Mouse (Mus musculus): Measurements from ENCODE around the gene Slc25a3.

The Slc25a3 gene

DNA sequence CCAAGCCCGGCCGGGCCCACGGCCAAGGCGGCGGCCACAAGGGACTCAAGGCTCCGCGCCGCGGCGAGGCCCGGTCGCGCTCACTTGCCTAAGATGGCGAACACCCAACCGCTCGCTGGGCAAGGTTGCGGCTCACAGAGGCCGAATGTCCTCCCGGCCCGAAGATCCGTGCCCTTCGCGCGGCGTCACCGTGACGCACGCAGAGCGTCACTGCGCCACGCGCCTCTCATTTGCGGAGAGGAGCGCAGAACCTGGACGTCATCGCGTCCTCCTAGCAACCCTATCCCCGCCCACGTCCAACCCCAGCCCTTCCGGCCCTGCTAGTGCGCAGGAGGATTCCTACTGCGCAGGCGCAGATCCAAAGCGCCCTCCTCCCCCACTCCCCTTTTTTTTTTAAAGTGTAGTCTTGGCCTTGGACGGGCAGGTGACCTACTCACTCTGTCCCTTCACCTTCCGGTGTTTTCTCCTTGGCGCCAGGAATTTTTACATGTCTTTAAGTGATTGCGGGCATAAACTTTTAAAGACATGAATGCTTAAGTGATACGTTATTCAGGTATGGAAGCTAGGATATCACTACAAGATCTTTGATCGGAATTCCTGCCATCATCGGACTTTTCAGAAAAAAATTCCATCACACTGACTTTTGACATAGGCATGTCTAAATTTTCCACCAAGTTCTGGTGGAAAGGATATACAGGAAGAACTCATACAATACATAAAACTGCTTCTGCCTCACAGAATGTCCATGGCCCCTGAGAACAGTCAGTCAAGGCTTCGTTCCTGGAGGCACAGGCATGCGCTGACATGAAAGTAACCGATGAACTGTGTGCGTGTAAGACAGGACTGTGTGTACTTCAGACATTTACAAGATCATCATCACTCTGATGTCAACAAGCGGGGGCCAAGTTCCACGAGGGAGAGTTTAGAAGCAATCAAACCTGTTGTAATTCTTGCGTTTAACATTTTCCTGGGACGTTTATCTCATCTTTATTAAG is at the start of gene Slc25a3:
TSS of gene Slc25a3 (minus strand) at position 232 of the 995 bp plus-strand sequence.
- in situ Hi-C loops (cut with MboI; ENCODE audit: low sequenced_read_pairs), result no loop called here

DNA sequence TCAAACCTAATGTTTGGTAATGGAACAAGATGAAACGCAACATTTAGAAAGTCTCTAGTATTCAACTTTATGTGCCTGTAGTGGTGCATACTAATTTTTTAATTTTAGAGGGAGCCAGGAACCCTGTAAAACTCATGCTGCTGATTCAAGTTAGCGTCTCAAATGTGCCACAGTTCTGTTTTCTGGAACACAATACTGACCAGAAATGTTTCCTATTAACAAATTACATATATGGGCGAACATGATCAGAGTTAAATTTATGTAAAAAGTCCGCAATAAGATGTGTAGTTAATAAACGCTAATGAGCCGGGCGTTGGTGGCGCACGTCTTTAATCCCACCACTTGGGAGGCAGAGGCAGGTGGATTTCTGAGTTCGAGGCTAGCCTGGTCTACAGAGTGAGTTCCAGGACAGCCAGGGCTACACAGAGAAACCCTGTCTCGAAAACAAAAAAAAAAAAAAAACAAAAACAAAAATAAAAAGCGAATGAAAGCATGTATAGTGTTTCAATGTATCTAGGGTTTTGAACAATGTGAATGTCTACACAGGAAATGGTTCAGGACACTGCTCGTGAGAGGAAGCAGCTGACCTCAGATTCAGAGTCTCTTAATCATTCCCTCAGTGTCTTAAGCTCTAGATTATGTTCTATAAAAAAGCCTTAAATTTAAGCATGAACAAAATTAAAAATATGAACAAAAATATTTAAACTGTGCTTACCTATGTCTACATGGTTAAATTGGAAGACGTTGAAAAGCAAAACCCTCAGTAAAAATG is 48.7 kb upstream of the Slc25a3 start:
- in situ Hi-C loops (cut with MboI; ENCODE audit: low sequenced_read_pairs), result no loop called here

DNA sequence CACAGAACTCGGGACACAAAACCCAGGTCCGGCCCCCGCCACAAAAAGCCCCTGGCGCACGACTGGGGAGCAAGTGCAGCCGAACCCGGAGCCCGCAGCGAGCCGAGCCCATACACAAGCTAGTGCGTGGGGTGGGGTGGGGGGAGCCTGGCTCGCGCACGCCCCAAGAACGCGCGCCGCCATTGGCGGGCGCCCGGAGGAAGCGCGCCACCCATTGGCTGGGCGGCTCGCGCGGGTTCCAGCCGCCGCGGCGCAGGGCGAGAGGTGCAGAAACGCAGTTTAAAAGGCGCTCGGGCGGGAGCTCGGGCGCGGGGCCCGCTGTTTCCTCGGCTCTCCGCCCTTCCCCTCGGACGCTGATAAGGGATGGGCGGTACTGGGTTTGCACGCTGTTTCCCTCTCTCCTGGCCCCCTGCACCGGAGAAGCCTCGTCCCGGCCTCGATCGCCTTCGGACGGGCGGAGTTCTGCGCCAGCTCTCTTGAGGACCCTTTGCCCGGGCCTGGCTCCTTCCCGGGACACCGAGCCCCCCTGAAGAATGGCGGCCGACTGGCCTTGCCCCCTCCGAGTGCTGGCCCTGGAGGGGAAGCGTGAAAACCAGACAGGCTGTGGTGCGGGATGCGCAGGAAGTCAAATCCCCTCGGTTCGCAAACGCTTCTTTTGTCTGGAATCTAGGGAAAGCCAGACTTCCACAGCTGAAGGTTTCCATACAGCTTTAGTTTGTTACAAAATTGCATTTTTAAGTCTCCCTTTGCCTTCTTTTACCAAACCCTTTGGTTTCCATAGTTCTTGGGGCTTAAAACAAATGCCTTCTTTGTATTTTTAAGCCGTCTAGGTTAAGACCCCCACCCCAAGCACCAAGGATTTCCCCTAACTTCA is 47.8 kb upstream of the Slc25a3 start:
- in situ Hi-C loops (cut with MboI; ENCODE audit: low sequenced_read_pairs), result no loop called here

DNA sequence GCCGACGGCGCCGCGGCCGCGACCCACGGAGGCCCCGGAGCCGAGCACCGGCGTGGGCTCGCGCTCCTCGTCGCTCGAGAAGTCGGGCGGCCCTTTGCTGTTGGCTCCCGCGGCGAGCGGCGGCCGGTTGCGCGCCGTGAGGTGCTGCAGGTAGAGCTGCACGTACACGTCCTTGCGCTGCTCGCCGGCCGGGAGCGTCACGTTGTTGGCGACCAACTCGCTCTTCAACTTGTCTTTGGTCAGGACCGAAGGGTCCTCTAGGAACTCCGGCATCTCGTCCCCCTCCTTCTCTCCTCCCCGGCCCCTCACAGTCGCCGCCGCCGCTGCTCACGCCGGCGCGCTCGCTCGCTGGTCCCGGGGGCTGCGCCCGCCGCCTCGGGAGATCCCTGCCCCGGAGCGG is 47.2 kb upstream of the Slc25a3 start:
- in situ Hi-C loops (cut with MboI; ENCODE audit: low sequenced_read_pairs), result no loop called here

DNA sequence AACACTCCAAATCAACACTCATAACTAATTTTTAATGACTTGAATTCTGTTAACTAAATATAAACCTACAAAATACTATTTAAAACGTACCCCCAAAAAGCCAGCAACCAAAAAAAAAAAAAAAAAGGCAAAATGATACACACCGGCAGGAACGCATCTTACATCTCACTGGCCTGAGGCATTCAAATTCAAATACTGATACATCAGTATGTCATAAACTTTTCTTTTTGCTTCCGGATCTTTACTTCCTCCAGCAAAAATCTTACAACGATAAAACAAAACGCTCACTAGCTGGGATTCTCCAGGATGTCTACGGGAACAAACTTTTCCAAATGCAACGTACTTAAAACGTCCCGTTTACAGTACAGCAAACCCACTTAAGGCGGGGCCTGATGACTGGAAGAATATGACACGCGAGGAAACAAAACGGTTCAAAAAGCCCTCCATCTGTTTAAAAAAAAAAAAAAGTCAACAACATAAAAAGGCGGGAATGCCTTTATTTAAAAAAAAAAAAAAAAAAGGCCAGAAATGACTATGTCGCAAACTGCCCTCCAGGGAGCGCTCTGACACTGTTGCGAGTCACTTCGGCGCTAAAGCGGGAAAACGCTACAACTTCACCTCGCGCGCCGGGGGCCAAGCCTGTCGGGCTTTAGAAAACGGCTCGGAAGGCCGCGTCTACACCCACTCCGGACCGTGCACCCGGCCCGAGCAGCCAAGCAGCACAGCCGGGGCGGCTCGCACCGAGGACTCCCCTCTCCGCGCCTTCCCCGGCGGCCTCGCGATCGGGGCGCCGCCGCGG is 46.5 kb upstream of the Slc25a3 start:
- in situ Hi-C loops (cut with MboI; ENCODE audit: low sequenced_read_pairs), result no loop called here

DNA sequence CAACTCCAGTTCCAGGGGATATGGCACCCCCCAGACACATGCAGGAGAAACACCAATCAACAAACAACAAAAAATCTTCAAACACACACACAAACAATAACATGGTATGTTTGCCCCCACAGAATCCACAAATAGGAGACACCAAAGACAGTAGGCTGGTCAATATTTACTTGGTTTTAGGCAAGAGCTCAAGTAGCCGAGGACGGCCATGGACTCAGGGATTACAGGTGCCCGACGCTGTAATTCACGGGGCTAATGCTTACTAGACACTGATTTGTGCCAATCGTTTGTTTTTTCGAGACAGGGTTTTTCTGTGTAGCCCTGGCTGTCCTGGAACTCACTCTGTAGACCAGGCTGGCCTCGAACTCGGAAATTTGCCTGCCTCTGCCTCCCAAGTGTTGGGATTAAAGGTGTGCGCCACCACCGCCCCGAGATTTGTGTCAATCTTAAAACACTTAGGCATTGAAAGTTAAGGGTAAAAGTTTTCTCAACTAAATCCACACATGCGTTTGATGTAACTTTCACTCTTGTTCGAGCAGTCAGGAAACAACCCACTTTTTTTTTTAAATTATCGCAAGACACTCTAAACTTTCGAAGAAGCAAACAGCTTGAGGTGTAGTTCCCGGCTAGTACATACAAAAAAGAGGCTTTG is 45.7 kb upstream of the Slc25a3 start:
- in situ Hi-C loops (cut with MboI; ENCODE audit: low sequenced_read_pairs), result no loop called here

DNA sequence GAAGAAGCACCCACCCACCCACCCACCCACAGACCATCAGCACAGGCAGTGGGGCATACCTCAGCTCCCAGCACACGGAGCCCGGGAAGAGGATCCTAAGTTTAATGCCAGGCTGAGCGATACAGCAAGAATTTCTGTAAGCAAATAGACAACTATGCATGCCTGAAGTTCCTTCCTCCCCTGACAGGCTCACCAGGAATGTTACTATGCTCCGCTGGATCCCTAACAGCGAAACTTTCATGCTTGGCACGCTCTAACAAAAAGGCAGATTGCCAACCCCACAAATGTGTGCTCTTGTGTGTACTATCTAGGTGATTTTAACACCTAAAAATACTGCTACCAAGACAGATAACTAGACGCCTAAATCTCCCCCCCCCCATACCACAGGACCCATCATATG is 43.5 kb upstream of the Slc25a3 start:
- in situ Hi-C loops (cut with MboI; ENCODE audit: low sequenced_read_pairs), result no loop called here

DNA sequence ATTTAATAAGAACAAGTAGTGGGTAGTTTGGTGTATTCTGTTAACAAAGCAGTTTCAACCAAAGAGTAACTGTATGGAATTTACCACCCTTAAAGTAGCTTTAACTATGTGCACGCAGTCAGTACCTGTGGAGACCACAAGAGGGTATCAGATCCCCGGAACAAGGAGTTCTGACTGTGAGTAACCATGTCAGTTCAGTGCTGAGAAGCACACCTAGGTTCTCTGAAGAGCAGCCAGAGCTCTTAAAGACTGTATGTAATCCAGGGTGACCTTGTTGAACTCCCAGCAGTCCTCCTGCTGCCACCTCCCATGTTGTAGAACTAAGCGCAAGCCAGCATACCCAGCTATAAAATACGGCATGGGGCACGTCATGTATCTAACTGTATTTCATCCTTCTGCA is 43.0 kb upstream of the Slc25a3 start:
- in situ Hi-C loops (cut with MboI; ENCODE audit: low sequenced_read_pairs), result no loop called here

DNA sequence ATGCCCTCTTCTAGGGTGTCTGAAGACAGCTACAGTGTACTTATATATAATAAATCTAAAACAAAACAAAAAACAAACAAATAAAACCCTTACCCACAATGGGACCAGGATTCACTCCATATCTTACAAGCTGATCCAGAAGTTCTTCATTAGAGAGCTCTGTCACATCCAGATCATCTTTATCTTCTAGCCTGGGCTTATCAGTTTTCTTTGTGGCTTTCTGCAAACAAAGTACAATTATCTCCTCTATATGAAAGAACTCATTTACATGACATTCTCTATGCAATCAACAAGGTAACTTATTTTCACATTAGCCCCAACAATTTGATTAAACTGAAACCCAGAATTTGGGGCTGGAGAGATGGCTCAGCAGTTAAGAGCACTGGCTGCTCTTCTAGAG is 42.0 kb upstream of the Slc25a3 start:
- in situ Hi-C loops (cut with MboI; ENCODE audit: low sequenced_read_pairs), result no loop called here

DNA sequence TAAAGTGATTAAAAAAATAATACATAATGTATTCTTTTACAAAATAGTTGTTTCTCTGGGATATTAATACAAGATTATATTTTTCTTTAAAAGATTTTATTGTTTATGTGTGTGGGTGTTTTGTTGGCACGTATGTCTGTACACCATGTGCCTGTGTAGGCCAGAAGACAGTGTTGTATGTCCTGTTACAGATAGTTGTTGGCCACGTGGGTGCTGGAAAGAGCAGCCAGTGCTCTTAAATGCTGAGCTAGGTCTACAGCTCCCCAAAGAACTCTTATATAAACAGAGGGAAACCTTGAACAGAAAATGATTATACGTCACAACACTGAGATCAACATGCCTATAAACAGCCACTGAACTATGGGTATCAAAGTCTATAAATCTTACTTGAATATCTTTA is 40.6 kb upstream of the Slc25a3 start:
- in situ Hi-C loops (cut with MboI; ENCODE audit: low sequenced_read_pairs), result no loop called here

DNA sequence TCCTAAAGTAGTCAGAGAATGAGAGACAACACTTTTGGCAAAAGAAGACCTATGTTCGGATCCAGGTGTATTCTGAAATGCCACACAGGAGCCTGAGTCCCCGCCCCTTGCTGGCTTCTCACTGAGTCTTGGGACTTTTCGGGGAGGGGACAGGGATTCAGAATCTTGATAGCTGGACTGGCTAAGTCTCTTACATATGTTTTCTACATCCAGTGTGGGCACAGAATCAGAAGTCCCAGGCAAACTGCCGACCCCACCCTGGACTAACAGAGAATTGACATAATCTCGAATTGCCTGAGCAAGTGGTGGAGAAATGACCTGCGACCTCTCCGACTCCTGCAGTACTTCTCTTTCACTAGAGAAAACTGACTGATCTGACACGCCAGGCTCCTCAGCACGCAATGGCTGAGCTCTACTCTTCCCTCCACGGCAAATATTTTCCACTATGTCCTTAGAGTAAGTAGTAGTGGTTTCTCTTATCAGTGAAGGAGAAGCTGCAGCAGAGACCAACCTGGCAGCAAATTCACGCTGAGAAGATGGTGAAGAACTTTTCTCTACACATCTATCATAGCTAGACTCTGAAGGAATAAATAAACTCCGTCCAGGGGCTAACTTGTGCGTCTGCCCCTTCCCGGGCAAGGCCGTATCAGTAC is 38.8 kb upstream of the Slc25a3 start:
- in situ Hi-C loops (cut with MboI; ENCODE audit: low sequenced_read_pairs), result no loop called here

DNA sequence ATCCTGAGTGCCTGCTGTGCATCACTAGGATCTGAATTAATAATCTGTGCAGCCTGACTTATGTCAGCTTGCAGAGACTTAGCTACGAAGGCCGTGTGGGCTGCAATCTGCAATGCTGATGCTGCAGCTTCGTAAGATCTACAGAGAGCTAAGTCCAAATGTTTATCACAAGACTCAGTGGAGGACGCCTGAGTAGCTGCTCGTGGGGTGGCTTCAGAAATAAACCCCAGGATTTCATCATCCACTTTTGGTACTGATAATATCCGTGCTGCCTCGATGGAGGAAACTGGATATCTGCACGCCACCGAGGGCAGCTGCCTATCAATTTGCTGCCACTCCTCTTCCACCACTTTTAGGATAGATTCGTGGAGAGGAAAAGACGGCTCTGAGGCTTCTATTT is 38.2 kb upstream of the Slc25a3 start:
- in situ Hi-C loops (cut with MboI; ENCODE audit: low sequenced_read_pairs), result no loop called here

DNA sequence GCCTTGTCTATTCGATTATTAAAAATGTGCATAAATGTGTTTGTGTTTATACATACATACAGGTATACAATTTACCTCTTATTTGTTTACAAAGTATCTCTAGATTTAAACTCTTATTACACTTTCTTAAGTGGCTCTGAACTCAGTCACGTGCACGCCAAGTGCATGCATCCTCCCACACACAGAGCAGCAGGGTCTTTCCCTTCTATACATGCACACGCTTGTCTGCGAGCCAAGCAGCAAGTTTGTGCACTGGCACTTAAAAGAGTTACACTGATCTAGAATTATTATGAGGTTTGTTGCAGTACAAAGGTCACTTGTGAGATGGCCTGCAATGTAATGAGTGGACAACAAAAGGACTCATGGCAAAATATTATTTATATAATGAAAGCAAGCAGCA is 37.1 kb upstream of the Slc25a3 start:
- in situ Hi-C loops (cut with MboI; ENCODE audit: low sequenced_read_pairs), result no loop called here

DNA sequence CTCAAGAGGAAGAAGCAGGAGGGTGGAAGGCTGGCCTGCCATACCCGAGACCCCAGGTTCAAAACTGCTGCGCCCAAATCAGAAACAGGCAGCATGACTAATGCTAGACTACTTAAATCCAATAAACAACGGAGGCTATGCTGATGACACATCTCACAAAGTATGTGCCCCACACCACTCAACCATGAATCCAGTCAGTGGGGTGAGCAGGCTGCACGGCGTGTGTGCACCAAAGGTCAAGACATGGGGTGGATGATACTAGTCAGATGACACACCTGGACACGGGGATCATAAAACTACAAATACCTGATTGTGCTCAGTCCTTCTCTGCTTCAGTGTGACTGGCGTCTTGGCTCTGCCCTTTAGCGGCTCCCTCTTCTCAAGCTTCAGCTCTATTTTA is 34.6 kb upstream of the Slc25a3 start:
- in situ Hi-C loops (cut with MboI; ENCODE audit: low sequenced_read_pairs), result no loop called here

DNA sequence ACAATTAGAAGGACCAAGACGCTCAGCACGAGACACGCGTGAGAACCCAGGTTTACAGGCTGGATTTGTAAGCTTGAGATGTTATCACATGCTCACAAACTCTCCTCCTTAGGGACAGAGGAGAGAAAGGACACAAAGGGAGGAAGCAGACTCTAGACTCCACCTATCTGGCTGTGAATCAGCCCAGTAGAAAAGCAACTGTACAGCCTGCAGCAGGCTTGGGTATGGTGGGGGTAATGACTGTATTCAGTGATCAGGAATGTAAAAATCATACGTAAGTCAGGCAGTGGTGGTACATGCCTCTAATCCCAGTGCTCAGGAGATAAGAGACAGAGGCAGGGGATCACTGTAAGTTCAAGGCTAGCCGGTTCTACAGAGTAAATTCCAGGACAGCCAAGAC is 32.5 kb upstream of the Slc25a3 start:
- in situ Hi-C loops (cut with MboI; ENCODE audit: low sequenced_read_pairs), result no loop called here

DNA sequence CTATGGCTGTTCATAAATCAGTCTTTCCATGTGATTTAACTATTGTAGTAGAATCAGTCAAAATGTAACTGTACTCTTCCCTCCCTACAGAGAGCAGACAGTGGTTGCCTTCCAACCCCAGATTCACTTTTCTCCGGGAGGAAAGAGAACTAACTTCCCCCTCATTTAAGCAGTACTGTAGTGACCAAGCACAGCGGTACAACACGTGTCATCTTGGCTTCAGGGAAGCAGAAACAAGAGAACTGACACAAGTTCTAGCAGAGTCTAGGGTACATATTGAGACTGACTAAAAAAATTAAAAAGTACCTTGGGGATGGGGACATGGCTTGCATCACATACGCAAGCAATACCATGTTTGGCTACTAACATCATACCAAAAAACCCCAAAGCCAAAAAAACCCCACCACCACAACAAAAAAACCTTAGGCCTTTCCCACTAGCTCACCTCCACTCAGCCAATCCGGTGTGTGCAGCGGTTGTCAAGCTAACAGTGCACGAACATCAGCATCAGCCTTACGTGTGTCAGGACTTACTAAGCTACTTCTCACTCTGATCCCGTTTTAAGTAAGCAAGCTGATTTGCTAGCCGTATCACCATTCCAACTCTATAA is 30.1 kb upstream of the Slc25a3 start:
- in situ Hi-C loops (cut with MboI; ENCODE audit: low sequenced_read_pairs), result no loop called here

DNA sequence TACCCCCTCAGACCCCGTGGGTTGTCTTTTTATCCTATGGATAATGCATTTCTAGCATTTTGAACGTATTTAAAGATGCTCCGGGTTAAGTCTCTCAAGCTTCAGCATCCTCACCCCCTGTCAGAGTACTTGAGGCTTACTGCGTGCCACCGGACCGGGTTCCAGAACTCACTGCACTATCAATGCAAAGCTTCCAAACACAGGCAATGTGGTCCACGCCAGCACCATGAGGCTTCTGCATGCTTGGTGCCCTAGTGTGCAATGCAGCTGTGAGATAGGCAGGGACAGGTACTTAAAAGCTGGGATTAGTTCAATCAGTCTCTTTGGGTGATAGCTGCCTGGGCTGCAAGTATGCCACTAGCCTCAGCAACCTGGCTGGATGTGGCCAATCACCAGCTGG is 21.6 kb upstream of the Slc25a3 start:
- in situ Hi-C loops (cut with MboI; ENCODE audit: low sequenced_read_pairs), result no loop called here

DNA sequence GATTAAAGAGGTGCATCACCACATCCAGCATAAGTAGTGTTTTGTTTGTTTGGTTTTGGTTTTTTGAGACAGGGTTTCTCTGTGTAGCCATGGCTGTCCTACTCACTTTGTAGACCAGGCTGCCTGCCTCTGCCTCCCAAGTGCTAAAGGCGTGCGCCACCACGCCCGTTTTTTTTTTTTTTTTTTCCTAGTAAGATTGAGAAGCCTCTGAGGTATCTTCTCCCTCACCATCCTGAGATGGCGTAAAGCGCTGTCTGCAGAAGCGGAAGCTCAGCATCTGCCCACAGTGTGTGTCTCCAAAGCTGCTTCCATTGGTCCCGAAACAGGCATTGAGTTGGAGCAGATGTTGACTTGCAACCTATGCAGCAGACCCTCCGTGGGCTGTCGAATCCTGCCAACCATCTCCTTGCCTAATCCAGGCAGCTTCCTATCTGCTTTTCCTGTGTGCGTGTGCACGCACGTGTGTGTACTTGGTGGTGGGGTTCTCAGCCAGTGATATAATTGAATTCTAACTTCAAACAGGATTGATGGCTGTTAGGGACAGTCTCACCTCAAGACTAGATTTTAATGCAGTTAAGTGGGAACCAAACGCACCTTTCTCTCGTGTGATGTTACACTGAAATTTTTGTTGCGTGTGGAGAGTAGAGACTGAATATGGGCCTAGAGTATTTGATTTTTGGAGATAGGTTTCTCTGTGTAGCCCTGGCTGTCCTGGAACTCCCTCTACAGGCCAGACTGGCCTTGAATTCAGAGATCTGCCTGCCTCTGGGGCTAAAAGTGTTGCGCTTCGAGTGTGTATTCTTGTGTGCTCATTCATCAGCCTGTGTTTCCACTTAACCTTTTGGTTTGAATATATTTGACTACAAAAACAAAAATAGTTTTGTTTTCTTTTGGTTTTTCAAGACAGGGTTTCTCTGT is 19.7 kb upstream of the Slc25a3 start:
- in situ Hi-C loops (cut with MboI; ENCODE audit: low sequenced_read_pairs), result loop anchor here (5.0 kb wide), 1 partner anchor 71 kb away; no protein-coding TSS in a partner anchor
